Mouse (Mus musculus) left cerebral cortex, adult 11 months (tissue): ENCODE data around the gene Dnajb11.

Source experiments
- DNase-seq: peaks from one replicate; pipeline ENCODE4 v3.0.0; 2022; ENCODE audit warnings: low spot score

The Dnajb11 gene

DNA sequence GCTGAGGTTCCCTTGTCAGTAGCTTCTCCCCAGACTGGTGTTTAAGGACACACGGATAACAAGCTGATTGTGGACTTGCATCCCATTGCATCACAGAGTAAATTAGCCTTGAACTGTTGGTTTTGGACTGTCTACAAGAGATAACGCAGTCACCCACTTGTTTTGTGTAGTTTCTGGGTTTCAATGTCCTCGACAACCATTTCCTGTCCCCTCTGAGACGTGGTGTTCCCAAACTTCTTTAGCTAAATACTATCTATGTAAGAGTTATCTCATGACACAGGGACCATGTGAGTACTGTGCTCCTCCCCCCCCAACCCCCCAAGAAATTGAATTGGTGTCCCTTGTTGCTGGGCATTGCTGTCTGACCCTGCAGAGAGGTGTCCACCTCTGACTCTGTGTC, 23.8 kb downstream of the Dnajb11 start:
- no peak for DNase-seq

DNA sequence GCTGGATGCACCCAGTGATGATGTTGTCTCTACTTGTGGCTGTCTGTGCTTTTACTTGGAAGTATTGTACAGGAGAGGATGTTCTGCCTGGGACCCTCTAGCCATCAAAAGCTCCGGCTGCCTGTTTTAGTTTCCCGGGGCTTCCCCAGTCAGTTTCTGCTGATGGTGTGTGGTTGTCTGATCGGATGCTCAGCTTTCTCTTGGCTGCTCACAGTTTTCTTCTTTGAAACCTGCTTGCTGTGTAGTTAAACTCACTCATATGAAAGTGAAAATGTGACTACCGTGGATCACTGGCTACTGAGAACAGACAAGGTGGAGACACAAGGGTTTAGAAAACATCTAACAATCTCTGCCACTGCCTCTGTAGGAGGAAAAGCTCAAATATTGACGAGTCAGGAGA, 25.8 kb downstream of the Dnajb11 start:
- DNase-seq, result no peak

DNA sequence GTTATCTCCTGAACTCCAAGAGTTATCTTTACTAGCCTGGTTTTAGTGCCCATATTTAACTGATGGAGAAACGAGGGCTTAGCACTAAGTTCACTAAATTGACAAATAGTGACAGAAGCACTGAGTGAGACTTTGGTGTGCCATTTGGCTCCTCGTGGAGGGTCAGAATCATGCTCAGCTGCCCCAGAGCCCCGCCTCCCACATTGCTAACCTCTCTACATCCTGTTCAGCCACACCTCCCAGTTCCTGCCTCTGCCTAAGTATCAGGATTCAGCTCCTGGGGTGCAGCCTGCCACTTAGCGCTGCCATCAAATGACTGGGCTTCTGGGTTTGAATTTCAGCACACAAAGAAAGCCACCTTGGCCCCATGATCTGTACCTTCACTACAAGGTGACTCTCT, 27.7 kb downstream of the Dnajb11 start:
- DNase-seq, result no peak

DNA sequence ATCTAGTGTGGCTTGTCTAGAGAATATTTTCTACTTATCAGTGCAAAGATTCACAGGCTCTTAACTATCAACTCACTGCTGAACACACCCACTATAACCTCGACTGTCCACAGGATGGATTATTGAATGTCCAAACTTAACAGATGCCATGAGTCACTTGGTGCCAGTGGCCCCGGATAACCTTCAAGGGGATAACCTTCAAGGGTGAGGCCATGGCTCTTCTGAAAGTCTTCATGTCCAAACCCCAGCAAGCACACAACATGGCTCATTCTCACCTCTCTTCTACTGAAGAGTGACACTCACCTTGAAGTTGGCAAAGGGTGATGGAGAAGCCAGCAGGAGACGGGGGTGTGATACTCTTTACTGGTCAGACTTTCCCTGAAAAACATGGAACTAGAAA, 29.1 kb downstream of the Dnajb11 start:
- no peak for DNase-seq

DNA sequence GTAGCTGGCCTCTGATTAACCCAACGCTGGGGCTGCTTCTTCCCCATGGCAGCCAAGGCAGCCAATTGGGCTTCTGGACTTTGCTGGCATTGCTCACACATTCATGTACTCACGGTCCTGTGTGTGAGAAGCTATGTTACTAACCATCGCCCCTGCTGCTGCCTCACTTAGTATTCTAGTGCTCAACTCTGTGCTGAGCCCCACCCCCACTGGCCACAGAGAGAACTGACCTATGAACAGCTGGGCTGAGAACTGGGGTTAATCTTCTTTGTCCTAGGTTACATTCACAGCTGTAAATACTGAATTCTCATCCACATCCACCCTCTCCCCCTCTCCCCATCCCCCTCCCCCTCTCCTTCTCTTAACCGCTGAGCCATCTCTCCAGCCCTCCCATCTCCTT, 31.2 kb downstream of the Dnajb11 start:
- no peak for DNase-seq

DNA sequence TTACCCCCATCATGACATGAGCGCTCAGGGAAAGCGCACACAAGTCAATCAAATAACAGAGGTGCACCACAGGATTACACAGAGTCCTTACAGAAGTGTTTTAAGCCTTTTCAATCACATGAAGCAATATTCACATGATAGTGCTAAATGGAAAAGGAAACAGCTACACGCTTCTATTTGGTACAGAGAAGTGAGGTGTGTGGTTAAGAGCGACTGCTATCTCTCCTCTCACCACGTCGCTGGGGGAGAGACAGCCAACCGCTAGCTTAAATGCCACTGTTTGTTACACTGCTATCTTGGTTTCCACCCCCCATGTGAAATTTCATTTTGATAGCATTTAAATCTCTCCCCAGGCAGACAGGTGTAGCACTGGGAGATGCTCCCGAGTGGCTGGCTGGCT, 32.1 kb downstream of the Dnajb11 start:
- DNase-seq, result no peak

DNA sequence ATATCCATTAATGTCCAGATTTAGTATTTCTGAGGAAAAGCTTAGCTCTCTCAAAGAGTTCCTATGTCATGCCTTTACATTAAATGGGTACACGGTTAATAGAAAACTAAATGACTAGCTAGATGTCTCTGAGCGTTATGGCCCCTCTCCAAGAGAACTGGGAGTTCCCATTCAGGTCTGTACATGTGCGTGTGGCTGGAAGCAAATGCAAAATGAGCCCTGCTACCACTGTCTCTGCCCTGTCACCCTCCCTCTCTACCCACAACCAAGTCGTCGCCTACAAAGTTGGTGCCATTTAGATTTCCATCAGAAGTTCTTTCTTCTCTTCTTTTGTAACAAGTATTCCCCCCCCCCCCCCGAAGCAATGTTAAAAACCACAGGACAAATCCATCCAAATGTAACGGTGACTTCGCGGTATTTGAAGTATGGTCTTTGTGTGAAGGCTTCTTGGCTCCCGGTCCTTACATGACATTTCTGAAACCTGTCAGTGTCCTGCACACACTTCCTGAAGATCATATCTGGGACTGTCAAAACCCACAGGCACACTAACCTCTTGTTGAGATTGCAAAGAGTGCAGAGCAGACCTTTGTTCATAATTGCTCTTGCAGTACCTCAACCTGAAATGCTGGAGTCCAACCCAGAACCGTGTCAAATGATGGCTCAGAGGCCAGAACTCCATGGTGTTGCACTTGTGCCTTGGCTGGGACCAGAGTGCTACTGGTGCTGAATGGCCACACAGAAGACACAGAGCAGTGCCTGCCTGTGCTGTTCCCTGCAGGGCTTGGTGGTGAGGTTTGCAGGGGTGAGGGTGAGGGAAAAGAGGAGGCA, 33.3 kb downstream of the Dnajb11 start, which contains the start of gene Ahsg:
Gene Ahsg, plus strand, starts transcription at position 595 of the 828 bp plus-strand sequence.
- no peak for DNase-seq

DNA sequence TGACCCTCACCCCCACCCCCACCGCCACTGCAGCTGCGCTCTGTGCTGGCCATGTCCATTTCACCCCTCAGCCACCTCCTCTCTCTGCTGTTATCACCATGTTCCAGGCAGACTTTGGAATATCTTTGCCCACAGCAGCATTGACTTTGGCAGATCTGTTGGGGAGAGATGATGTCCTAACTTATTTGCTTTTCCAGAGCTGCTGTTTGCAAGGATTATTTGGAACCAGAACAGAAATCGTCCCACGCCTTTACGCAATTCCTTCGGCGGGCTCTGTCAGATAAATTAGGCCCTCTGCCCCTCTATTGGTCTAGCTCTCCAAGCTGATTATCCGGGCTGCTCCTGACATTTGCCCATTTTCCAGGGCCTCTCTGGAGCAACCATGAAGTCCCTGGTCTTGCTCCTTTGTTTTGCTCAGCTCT, 34.1 kb downstream of the Dnajb11 start:
- DNase-seq, result no peak

DNA sequence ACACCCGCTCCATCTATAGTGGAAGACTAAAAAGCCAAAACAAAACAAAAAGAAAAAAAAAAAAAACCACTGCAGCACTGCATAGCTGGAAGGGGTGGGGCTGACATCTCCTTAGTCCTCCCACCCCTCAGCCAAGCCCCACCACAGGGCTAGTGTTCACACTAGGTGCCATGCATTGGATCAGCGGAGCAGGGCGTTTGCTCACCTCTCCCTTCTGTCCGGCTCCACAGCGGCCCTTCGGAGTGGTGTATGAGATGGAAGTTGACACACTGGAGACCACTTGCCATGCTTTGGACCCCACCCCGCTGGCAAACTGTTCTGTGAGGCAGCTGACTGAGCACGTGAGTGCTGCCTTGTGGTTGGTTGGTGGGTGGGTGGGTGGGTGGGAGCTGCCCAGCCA, 36.5 kb downstream of the Dnajb11 start:
- DNase-seq, result no peak

DNA sequence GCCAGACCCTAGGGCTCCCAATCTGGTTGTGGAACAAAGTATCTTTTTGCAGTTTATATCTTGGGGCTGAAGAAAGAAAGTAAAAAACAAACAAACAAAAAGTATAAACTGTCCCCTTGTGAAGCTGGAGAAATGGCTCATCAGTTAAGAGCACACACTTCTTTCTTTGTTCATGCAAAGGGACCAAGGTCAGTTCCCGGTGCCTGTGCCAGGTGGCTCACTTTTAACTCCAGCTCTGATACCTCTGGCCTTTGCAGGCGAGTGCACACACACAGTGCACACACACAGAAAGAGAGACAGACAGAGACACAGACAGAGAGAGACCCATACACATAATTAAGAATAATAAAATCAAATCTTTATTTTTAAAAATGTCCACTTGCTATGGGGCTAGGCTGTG, 39.0 kb downstream of the Dnajb11 start:
- DNase-seq, result no peak

DNA sequence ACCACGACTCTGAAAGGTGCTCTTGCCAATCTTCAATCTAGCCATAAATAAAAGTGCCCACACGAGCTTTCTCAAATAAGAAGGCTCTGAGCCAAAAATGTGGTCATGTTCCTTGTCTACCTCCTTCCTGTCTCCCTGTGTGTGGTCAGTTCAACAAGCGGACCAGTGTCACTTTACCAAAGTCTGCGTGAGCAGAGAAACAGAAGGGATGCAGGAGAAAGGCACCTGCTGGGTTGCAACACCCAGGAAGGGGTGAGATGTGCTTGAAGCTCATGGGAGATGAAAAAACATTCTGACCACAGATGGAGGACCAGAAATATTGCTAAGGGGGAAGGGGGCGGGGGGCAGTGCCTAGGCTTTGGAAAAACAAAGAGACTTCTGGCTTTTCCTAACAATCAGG, 41.7 kb downstream of the Dnajb11 start:
- DNase-seq, result no peak

DNA sequence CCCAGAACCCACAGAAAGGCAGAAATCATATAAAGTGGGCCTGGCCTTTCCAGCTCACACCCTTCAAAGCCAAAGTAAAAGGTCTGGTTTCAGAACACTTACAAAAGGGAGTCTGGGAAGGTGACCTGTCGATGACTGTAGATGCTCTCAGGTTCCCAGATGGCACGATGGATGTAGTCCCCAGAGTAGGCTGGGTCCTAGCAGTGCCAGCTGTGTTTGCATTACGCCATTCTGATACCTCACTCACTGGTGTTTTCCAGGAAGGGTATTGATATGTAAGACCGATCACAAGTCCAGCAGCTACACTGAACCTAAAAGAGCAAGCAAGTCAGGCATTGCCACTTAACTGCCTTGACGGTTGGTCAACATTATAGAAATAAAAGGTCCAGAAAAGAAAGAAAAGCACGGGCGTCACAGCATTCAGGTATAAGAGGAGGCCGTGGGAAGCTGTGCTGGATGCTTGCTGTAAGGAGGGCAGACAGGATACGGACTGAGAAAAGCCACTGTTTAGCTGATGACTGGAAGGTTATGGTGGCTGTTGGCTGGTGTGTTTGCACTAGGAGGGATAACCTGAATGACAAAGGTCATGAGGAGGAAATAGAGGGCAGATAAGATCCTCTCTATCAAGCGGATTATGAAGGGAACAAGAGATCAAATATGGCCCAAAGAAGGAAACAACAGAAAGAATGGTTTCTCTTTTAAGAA, 42.4 kb downstream of the Dnajb11 start:
- DNase-seq, result no peak

DNA sequence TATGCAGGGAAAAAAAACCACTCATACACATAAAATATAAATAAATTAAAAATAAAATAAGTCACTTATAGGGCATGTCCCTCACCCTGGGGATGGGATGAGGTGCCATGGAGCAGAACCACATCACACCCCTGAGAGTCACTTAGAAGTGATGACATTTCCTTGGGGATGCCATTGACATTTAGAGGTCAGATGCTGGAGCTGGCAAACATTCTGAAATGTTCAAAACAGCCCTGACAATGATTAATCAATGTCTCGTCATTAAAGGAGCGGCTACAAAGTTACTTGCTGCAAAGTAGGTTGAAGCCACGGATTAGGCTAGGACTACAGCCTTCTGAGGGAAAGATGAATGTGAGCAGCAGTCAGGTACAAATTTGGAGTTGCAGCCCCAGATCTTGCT, 43.7 kb downstream of the Dnajb11 start:
- no peak for DNase-seq

DNA sequence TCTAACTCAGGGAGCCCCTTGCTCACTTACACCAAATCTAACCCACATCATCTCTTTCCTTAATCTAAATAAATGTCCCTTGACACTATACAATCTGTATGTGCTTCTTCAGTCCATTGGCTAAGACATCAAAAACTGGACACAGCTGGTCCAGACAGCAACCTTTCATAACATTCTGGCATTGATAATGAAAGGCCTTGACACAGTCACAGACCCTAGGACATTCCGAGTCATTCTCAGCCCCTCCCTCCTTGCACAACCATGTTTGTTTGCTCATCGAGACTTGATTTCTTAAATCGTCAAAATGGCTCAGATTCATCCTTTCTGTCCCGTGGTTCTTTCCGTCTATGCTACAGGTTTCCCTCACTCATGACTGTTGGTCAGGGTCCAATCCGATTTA, 51.6 kb downstream of the Dnajb11 start:
- DNase-seq, result no peak

DNA sequence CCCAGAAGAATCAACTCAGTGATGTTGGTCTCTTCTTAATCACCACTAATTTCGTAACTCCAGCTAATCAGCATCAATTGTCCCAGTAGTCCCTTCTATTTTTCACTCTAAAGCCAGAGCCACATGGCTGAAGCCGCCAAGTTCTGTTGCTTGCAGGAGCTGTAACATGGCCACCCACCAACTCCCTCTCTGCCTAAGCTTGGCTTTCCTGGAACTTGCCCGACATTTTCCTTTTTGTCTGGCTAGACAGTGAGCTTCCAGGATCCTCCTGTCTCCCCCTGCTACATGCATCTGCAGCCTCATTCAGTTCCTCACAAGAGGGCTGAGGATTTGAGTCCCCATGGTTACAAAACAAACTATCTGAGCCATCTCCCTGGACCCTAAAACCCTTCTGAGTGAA, 54.3 kb downstream of the Dnajb11 start:
- no peak for DNase-seq

DNA sequence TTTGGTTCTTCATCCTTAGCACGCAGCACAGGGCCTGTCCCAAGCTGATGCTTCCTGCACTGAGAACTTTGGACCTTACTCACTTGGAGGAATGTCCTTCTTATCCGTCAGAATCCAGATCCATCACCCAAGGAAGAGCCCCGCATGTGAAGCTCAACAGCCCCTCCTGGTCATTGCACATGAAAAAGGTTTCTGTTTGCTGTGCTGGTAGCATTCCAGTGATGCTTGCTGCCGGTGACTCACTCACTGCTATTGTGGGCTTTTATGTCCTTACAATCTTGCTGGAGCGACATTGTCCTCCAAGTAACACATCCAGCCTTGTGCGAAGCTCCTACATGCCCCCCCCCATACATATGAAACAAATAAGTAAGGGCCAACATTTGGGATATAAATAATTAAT, 55.2 kb downstream of the Dnajb11 start:
- no peak for DNase-seq

DNA sequence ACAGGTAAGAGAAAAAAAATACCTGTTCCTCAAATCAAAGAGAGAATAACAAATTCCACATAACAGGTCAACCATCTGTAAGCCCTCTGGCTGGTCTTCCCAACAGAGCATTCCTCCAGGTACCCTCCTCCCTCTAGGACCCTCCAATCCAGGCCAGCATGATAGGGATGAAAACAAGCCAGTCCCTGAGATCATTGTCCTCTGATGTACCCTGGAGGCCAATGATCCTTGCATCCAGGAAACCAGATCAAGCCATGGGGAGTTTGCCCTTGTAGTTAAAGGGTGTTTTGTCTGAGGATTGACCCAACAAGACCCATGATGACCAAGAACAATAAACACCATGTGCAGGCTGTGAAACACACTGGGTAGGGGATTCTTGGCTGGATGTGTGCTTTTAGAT, 56.6 kb downstream of the Dnajb11 start:
- DNase-seq, result no peak

DNA sequence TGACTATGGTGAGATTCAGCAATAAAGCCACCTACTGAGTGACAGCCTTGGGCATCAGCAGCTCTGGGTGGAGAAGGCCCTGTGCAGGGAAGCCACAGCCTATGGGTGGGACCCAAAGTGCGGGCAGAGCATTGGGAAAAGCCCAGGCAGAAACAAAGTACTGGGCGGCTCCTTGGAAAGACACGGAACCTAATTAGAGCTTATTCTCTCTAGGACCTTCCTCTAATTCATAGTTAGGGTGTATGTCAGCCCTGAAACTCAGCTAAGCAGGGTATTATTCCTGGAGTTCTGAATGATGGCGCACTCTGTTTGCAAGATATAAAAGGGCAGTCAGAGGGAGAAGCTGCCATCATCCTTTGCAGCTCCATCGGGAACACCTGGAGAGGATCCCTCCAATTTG, 60.4 kb downstream of the Dnajb11 start, which contains the start of gene Fetub:
Gene Fetub, plus strand, starts transcription at position 301 of the 400 bp plus-strand sequence.
- DNase-seq, result no peak

DNA sequence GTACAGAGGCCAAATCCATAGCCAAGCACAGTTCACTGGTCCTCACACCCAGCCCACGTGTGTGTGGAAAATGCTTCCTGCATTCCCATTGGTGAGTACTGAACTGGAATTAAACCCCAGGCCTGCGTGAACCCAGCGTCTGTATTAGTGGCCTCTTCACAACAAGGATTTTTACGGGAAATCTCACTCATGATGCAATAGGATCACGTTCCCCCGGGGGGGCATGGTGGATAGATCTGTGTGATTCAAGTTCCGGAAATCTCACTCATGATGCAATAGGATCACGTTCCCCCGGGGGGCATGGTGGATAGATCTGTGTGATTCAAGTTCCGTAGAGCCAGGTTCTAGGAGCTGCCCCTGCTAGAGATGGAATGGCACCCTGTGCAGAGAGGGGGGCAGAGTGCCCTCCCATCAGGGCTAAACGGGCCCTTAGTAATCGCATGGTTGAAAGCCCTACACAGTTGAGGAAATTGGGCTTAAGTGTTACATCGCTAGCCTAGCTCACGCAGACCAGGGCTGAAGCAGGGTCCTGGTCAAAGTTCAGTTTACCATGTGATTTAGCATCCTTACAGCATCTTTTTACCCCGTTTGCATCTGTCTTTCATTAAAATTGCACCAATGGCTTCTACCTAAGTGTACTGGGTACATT, 61.1 kb downstream of the Dnajb11 start:
- no peak for DNase-seq

DNA sequence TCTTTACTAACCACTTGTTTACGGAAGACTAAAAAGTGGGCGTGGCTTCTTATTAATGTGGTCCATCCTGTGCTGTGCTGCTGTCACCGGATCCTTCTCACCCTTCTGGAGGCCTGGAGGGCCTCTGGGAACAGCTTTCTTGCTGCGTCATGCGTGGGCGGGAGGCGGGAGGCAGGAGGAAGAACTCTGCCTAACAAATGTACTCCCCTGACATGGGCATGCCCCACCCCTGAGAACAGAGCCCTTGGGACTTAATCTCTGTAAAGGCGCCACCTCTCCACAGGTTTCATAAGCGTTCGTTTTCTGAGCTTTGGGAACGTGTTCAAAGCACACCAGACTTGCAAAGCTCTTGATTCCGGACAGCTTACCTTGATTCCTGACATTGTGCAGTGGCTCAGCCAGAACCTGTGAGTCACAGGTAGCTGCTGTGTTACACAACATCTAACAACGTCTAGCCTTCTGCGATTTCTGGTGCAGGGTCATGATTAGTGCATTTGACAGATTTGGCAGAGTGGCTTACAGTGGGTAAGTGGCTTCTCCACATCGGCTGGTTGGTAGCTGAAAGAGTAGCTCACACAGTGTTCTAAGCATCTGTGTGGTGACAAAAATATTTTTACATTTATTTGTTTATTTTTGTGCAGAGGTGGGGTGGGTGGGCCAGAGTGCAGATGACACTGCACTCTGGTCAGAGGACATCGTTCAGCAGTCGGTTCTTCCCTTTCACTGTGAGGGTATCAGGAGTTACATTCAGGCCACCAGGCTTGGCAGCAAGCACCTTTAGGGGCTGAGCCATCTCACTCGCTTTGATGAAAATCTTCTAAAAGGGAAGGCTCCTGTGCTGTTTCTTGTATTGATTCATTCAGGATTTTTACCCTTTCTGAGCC, 62.6 kb downstream of the Dnajb11 start:
- DNase-seq, result no peak

DNA sequence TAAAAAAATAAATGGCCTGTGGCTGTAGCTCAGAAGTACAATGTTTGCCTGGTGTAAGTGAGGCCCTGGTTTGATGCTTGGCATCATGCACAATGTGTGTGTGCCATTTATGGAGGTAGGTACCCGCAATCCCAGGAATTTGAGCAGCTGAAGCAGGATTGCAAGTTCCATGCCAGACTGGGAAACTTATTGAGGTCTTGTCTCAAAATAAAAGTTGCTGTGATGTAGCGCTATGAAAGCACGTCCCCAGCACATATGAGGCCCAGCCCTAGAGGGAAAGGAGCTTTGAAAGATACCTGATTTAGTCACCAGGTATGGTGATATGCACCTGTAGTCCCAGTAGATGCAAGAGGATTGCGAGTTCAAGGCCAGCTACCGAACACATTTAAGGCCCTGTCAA, 64.1 kb downstream of the Dnajb11 start:
- no peak for DNase-seq

DNA sequence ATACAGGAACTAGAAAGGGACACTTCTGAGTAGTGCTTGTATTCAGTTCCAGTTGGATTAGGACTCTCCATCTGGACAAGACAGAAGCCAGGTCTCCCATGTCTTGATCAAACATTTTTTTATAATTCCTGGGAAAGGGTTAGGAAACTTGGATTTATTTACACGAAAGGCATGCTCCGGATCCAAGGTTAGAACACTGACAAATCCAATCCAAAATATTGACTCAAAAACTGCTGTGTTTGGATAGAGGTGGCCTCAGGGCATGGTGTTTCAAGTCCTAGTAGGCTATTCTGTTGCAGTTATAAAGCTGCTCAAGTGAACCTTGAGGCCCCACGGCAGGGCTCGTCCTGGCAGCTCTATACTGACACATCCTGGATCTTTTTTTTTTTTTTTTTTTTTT, 64.8 kb downstream of the Dnajb11 start:
- no peak for DNase-seq
